In the genomic region with DNA sequence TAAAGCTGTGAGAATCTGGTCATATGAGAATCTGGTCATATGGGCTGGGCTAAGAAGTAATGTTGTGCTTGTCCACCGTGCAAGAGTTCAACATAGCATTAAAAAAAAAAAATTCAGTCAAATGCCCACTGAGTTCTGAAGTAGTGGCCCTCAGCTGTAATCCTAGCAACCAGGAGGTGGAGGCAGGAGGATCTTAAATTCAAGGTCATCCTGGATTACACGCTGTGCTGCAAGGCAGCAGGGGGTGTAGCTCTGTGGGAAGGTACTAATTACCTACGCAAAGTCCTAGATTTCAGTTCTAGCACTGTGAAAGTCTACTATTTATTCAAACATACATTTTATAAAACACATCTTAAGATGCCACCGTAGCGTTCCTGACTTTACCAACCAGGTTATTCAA, we compare ENCODE assay signal across 8 mouse cellular contexts. TPM values are rescaled to one million over a fixed set of nuclear protein-coding genes. Genes with fewer than 3 reads are reported as not detected.
DNase-seq lines count a peak whose midpoint lies in the region; ATAC-seq and TF ChIP-seq lines count a peak whose summit lies in the region.

No protein-coding gene starts in this region.

- peaks cover 18% of the 10 kb centered on the region for H3K4me1 ChIP-seq in kidney, embryonic 15.5 days
- H3K4me1 ChIP-seq in bone marrow macrophage, adult 2 months (ENCODE audit: control insufficient read depth, insufficient read depth, low read length): peaks cover 5% of the 10 kb centered on the region; the same call in 1 of the 2 replicates
- H3K4me1 ChIP-seq in hindbrain, embryonic 16.5 days (ENCODE audit: control insufficient read depth, insufficient read depth, low read depth, low read length): peaks cover 17% of the 10 kb centered on the region
- H3K4me1 ChIP-seq in midbrain, postnatal 0 days (ENCODE audit: insufficient read depth, low read length): no peaks in the 10 kb centered on the region; the same call in 1 of the 2 replicates

- H3K27ac ChIP-seq in kidney, embryonic 15.5 days: no peak overlapping the region
- peak overlapping the region; percentile 62 for H3K27ac ChIP-seq in bone marrow macrophage, adult 2 months (ENCODE audit: insufficient read depth, low read depth, low read length)
- no peak overlapping the region; the same call in 1 of the 2 replicates for H3K27ac ChIP-seq in hindbrain, embryonic 16.5 days (ENCODE audit: low read depth, low read length)
- H3K27ac ChIP-seq in midbrain, postnatal 0 days (ENCODE audit: low read depth, low read length): peak overlapping the region; percentile 78; the same call in 1 of the 2 replicates

- no peak for DNase-seq in kidney, adult 8-10 months
- DNase-seq in midbrain, postnatal 0 days (ENCODE audit: low spot score): no peak
- DNase-seq in spleen, postnatal 36 days (ENCODE audit: low spot score in 2 of 2): no peak
- DNase-seq in thymus, postnatal 10 days (ENCODE audit: low spot score in 2 of 2): no peak
- no peak for DNase-seq in left cerebral cortex, postnatal 25 days (ENCODE audit: low spot score in 2 of 2)

- ATAC-seq in kidney, embryonic 15.5 days (replicated peaks; ENCODE audit: low FRiP score): no peak
- no peak for ATAC-seq in hindbrain, embryonic 16.5 days
- ATAC-seq in midbrain, postnatal 0 days (ENCODE audit: low FRiP score): no peak

- H3K9me3 ChIP-seq in kidney, embryonic 15.5 days (replicated peaks): no peaks in the 10 kb centered on the region
- no peaks in the 10 kb centered on the region for H3K9me3 ChIP-seq in hindbrain, embryonic 16.5 days (ENCODE audit: control insufficient read depth, low read length)
- no peaks in the 10 kb centered on the region for H3K9me3 ChIP-seq in midbrain, postnatal 0 days (ENCODE audit: low read length)

- TF ChIP-seq CTCF in bone marrow macrophage, adult 2 months (IDR thresholded peaks at IDR 0.05; ENCODE audit: low read depth, low read length): no peak
- TF ChIP-seq CTCF in midbrain, postnatal 0 days (IDR thresholded peaks at IDR 0.05): no peak

- H3K27me3 ChIP-seq in kidney, embryonic 15.5 days: no peaks in the 10 kb centered on the region
- H3K27me3 ChIP-seq in hindbrain, embryonic 16.5 days (replicated peaks; ENCODE audit: control insufficient read depth, insufficient read depth, low read length): no peaks in the 10 kb centered on the region
- no peaks in the 10 kb centered on the region for H3K27me3 ChIP-seq in midbrain, postnatal 0 days (ENCODE audit: insufficient read depth, low read length)

- intact Hi-C loops in left cerebral cortex, postnatal 25 days (cut with DNase I): no loop called here

- H3K9ac ChIP-seq in kidney, embryonic 15.5 days: peak overlapping the region; percentile 65
- peak overlapping the region; percentile 73 for H3K9ac ChIP-seq in hindbrain, embryonic 16.5 days (ENCODE audit: low read depth, low read length)
- H3K9ac ChIP-seq in midbrain, postnatal 0 days (replicated peaks; ENCODE audit: low read length, poor library complexity, severe bottlenecking): peak overlapping the region; percentile 70

- H3K36me3 ChIP-seq in kidney, embryonic 15.5 days: peaks cover 12% of the 10 kb centered on the region
- H3K36me3 ChIP-seq in hindbrain, embryonic 16.5 days (ENCODE audit: control insufficient read depth, insufficient read depth, low read length): no peaks in the 10 kb centered on the region
- H3K36me3 ChIP-seq in midbrain, postnatal 0 days (ENCODE audit: insufficient read depth, low read length): peaks cover 5% of the 10 kb centered on the region; the same call in 1 of the 2 replicates

- H3K4me2 ChIP-seq in kidney, embryonic 15.5 days: peak overlapping the region; percentile 70
- H3K4me2 ChIP-seq in hindbrain, embryonic 16.5 days (ENCODE audit: low read length): peak overlapping the region; percentile 72
- peak overlapping the region; percentile 76 for H3K4me2 ChIP-seq in midbrain, postnatal 0 days (ENCODE audit: low read depth, low read length, poor library complexity, severe bottlenecking)

- 13% methylated on average over 5 of the region's 5 CpGs for WGBS in kidney, embryonic 15.5 days
- 14% methylated on average over 5 of the region's 5 CpGs for WGBS in hindbrain, embryonic 16.5 days
- WGBS in midbrain, postnatal 0 days: 4% methylated on average over 5 of the region's 5 CpGs

- TF ChIP-seq POLR2A in bone marrow macrophage, adult 2 months (IDR thresholded peaks at IDR 0.05; ENCODE audit: borderline replicate concordance, low read depth, low read length): no peak

- H3K4me3 ChIP-seq in kidney, embryonic 15.5 days (replicated peaks): peak overlapping the region; percentile 79
- peak overlapping the region; percentile 96 for H3K4me3 ChIP-seq in bone marrow macrophage, adult 2 months (ENCODE audit: insufficient read depth, low read length)
- H3K4me3 ChIP-seq in hindbrain, embryonic 16.5 days (ENCODE audit: low read length): peak overlapping the region; percentile 78
- H3K4me3 ChIP-seq in midbrain, postnatal 0 days (ENCODE audit: low read depth, low read length): peak overlapping the region; percentile 64

RNA-seq across cellular contexts. Expression of a gene that starts 0.8 kb away (rescaled TPM):
- polyA plus RNA-seq in kidney, embryonic 15.5 days (2015; fragmentation: Nextera tagmentation; extraction: Ambion mirVana): 33.4 and 35.3 TPM in 2 replicates
- polyA plus RNA-seq in bone marrow macrophage, adult 2 months (2012; ENCODE audit: insufficient read depth, insufficient read length, missing spikeins): 17.0 and 18.6 TPM in 2 replicates
- 46.5 and 60.1 TPM in 2 replicates for polyA plus RNA-seq in hindbrain, embryonic 16.5 days (2015; fragmentation: Nextera tagmentation; extraction: Ambion mirVana)
- 30.5 and 37.3 TPM in 2 replicates for total RNA-seq in midbrain, postnatal 0 days (2014; rRNA removed)
- 59.4 and 63.9 TPM in 2 replicates for polyA plus RNA-seq in midbrain, postnatal 0 days (2015; fragmentation: Nextera tagmentation; extraction: Ambion mirVana)
- total RNA-seq in left cerebral cortex, postnatal 25 days (2021): 10 to 100 TPM; 18.5 to 25.2 TPM

RNA-seq across cellular contexts. Expression of a gene that starts 13.4 kb away (rescaled TPM):
- polyA plus RNA-seq in kidney, embryonic 15.5 days (2015; fragmentation: Nextera tagmentation; extraction: Ambion mirVana): 30.3 and 34.9 TPM in 2 replicates
- 25.3 and 28.5 TPM in 2 replicates for polyA plus RNA-seq in bone marrow macrophage, adult 2 months (2012; ENCODE audit: insufficient read depth, insufficient read length, missing spikeins)
- polyA plus RNA-seq in hindbrain, embryonic 16.5 days (2015; fragmentation: Nextera tagmentation; extraction: Ambion mirVana): 29.9 and 33.8 TPM in 2 replicates
- 33.8 and 36.2 TPM in 2 replicates for total RNA-seq in midbrain, postnatal 0 days (2014; rRNA removed)
- 29.0 and 32.3 TPM in 2 replicates for polyA plus RNA-seq in midbrain, postnatal 0 days (2015; fragmentation: Nextera tagmentation; extraction: Ambion mirVana)
- total RNA-seq in left cerebral cortex, postnatal 25 days (2021): 10 to 100 TPM; 87.6 to 92.0 TPM

RNA-seq across cellular contexts. Expression of a gene that starts 45.3 kb away (rescaled TPM):
- polyA plus RNA-seq in kidney, embryonic 15.5 days (2015; fragmentation: Nextera tagmentation; extraction: Ambion mirVana): 7.9 and 8.1 TPM in 2 replicates
- polyA plus RNA-seq in bone marrow macrophage, adult 2 months (2012; ENCODE audit: insufficient read depth, insufficient read length, missing spikeins): 32.2 and 35.2 TPM in 2 replicates
- polyA plus RNA-seq in hindbrain, embryonic 16.5 days (2015; fragmentation: Nextera tagmentation; extraction: Ambion mirVana): 6.9 and 7.0 TPM in 2 replicates
- total RNA-seq in midbrain, postnatal 0 days (2014; rRNA removed): 35.6 and 45.4 TPM in 2 replicates
- polyA plus RNA-seq in midbrain, postnatal 0 days (2015; fragmentation: Nextera tagmentation; extraction: Ambion mirVana): 5.8 and 7.0 TPM in 2 replicates
- 10 to 100 TPM; 33.9 to 37.3 TPM for total RNA-seq in left cerebral cortex, postnatal 25 days (2021)

Comparison
In these comparisons a context has a peak if more than half of its experiments do, and no peak if none do; other contexts are left out.
1. H3K27ac ChIP-seq: peak in bone marrow macrophage, adult 2 months (single experiment) and midbrain, postnatal 0 days (single experiment); none in kidney, embryonic 15.5 days (single experiment) and hindbrain, embryonic 16.5 days (single experiment).
2. Peak in every context shown above with its lines, with median percentiles within 50 percentile points of each other: H3K4me2 ChIP-seq, H3K4me3 ChIP-seq and H3K9ac ChIP-seq.